Mouse (Mus musculus) neural tube, embryonic 13.5 days (tissue): ENCODE measurements around the gene Txndc2. TPM values are rescaled to one million over a fixed set of nuclear protein-coding genes. Genes with fewer than 3 reads are reported as not detected.
"Not testable (repeated sequence)": the region's sequence is repeated elsewhere in the genome, so short reads cannot be mapped to it uniquely, and the experiment has no call there.

Source experiments
- ATAC-seq: fragments of 200-750 bp; cut with Nextera tagmentation; 2 replicates; pipeline ENCODE4 v1.8.0; 2017; ENCODE audit warnings: low read depth, mild to moderate bottlenecking, moderate TSS enrichment, moderate library complexity
- H3K27ac ChIP-seq: fragments of 300-500 bp; sonication (generic); replicated peaks from 2 replicates; pipeline ENCODE4 v1.5.1; 2015; ENCODE audit warnings: moderate library complexity, mild to moderate bottlenecking, inconsistent platforms
- H3K27me3 ChIP-seq: fragments of 300-500 bp; sonication (generic); 2 replicates; pipeline ENCODE4 v1.6.1; 2015; ENCODE audit warnings: mild to moderate bottlenecking, inconsistent platforms
- H3K36me3 ChIP-seq: fragments of 300-500 bp; sonication (generic); 2 replicates; pipeline ENCODE4 v1.6.1; 2015; ENCODE audit warnings: mild to moderate bottlenecking, inconsistent platforms
- H3K4me1 ChIP-seq: fragments of 300-500 bp; sonication (generic); replicated peaks from 2 replicates; pipeline ENCODE4 v1.6.1; 2015; ENCODE audit warnings: inconsistent platforms
- H3K4me2 ChIP-seq: fragments of 300-500 bp; sonication (generic); 2 replicates; pipeline ENCODE4 v1.6.1; 2015; ENCODE audit warnings: inconsistent platforms, mild to moderate bottlenecking, moderate library complexity
- H3K4me3 ChIP-seq: fragments of 300-500 bp; sonication (generic); 2 replicates; pipeline ENCODE4 v1.5.1; 2015; ENCODE audit warnings: mild to moderate bottlenecking, inconsistent platforms
- H3K9ac ChIP-seq: fragments of 300-500 bp; sonication (generic); 2 replicates; pipeline ENCODE4 v1.6.1; 2015; ENCODE audit warnings: moderate library complexity, mild to moderate bottlenecking, inconsistent platforms
- H3K9me3 ChIP-seq: fragments of 300-500 bp; sonication (generic); 2 replicates; pipeline ENCODE4 v1.6.1; 2016; ENCODE audit warnings: inconsistent platforms
- WGBS: fragments of 180-500 bp; shearing (Covaris S2); methylation state at CpG from one replicate; pipeline ENCODE4 v1.1.7; 2015; 5-methylcytosine and 5-hydroxymethylcytosine counted together
- polyA plus RNA-seq: library from polyadenylated mRNA; unstranded; fragments of >200 nt; fragmentation: Nextera tagmentation; extraction: Ambion mirVana; gene quantifications from 2 replicates; pipeline ENCODE4 v1.2.1, GENCODE M21; 2015

Gene Txndc2
- polyA plus RNA-seq, 1 experiment from 2014 or later, result not detected

- 0 out of 2 replicates have a peak, but pooled peaks cover 2% of the 10 kb centered on the region for H3K4me1 ChIP-seq
- H3K9me3 ChIP-seq, result no peaks in the 10 kb centered on the region
- no peaks in the 10 kb centered on the region for H3K27me3 ChIP-seq
- ATAC-seq, result no peak
- H3K27ac ChIP-seq, result no peak overlapping the region
- no peak overlapping the region for H3K9ac ChIP-seq
- H3K4me3 ChIP-seq, result no peak overlapping the region
- 81% methylated on average over 2 of the region's 2 CpGs for WGBS
- peaks cover 17% of the 10 kb centered on the region for H3K36me3 ChIP-seq
- H3K4me2 ChIP-seq, result no peak overlapping the region
Observed at GRCm38 (mm10) chr17:65649175-65649493, 7.2 kb upstream of the Txndc2 start.

- H3K36me3 ChIP-seq, result peaks cover 17% of the 10 kb centered on the region
- ATAC-seq, result no peak
- H3K9me3 ChIP-seq, result no peaks in the 10 kb centered on the region
- no peak overlapping the region for H3K27ac ChIP-seq
- H3K4me2 ChIP-seq, result no peak overlapping the region
- 87% methylated on average over 9 of the region's 9 CpGs for WGBS
- H3K9ac ChIP-seq, result no peak overlapping the region
- H3K4me1 ChIP-seq, result peaks cover 5% of the 10 kb centered on the region
- no peaks in the 10 kb centered on the region for H3K27me3 ChIP-seq
- no peak overlapping the region for H3K4me3 ChIP-seq
Observed at GRCm38 (mm10) chr17:65648371-65649174, 6.6 kb upstream of the Txndc2 start.

GRCm38 (mm10) chr17:65647961-65648360 lies 6.0 kb upstream of the Txndc2 start:
- Histone ChIP-seq H3K9ac (no peak overlapping the region), H3K4me3 (no peak overlapping the region), H3K27me3 (no peaks in the 10 kb centered on the region), H3K27ac (no peak overlapping the region), H3K36me3 (peaks cover 14% of the 10 kb centered on the region), H3K4me2 (no peak overlapping the region), H3K4me1 (peaks cover 11% of the 10 kb centered on the region), H3K9me3 (no peaks in the 10 kb centered on the region)
- no peak for ATAC-seq
- 57% methylated on average over 5 of the region's 5 CpGs for WGBS

GRCm38 (mm10) chr17:65647226-65647625 lies 5.3 kb upstream of the Txndc2 start:
- 87% methylated on average over 6 of the region's 6 CpGs for WGBS

GRCm38 (mm10) chr17:65643579-65643978 lies 1.6 kb upstream of the Txndc2 start:
- 84% methylated on average over 5 of the region's 5 CpGs for WGBS
- H3K4me1 ChIP-seq, result peaks cover 22% of the 10 kb centered on the region
- peak overlapping the region; percentile 62 for H3K27ac ChIP-seq
- no peak for ATAC-seq
- H3K4me3 ChIP-seq, result no peak overlapping the region
- no peaks in the 10 kb centered on the region for H3K36me3 ChIP-seq
- H3K9me3 ChIP-seq, result no peaks in the 10 kb centered on the region
- 0 out of 2 replicates have a peak overlapping the region, but pooled peaks have one; percentile 1 for H3K9ac ChIP-seq
- H3K27me3 ChIP-seq, result no peaks in the 10 kb centered on the region
- H3K4me2 ChIP-seq, result no peak overlapping the region

More at GRCm38 (mm10) chr17:65647226-65647625, 5.3 kb upstream of the Txndc2 start:
- no peak for ATAC-seq
- H3K36me3 ChIP-seq, result peaks cover 7% of the 10 kb centered on the region
- no peaks in the 10 kb centered on the region for H3K27me3 ChIP-seq
- peaks cover 18% of the 10 kb centered on the region for H3K4me1 ChIP-seq
- H3K9ac ChIP-seq, result no peak overlapping the region
- no peaks in the 10 kb centered on the region for H3K9me3 ChIP-seq
- no peak overlapping the region for H3K27ac ChIP-seq
- H3K4me2 ChIP-seq, result no peak overlapping the region
- no peak overlapping the region for H3K4me3 ChIP-seq

- no peak overlapping the region for H3K4me2 ChIP-seq
- H3K27ac ChIP-seq, result peak overlapping the region; percentile 62
- 38% methylated on average over 10 of the region's 10 CpGs for WGBS
- H3K9ac ChIP-seq, result 0 out of 2 replicates have a peak overlapping the region, but pooled peaks have one; percentile 1
- no peaks in the 10 kb centered on the region for H3K27me3 ChIP-seq
- no peaks in the 10 kb centered on the region for H3K9me3 ChIP-seq
- H3K4me1 ChIP-seq, result peaks cover 22% of the 10 kb centered on the region
- H3K36me3 ChIP-seq, result no peaks in the 10 kb centered on the region
- ATAC-seq, result peak; percentile 54
- no peak overlapping the region for H3K4me3 ChIP-seq
Observed at GRCm38 (mm10) chr17:65643051-65643521, 1.1 kb upstream of the Txndc2 start.

GRCm38 (mm10) chr17:65642578-65642991 lies 617 bp upstream of the Txndc2 start:
- peak overlapping the region; percentile 62; the same call in 1 of the 2 replicates for H3K27ac ChIP-seq
- 24% methylated on average over 5 of the region's 5 CpGs for WGBS
- no peak overlapping the region for H3K4me2 ChIP-seq

GRCm38 (mm10) chr17:65639144-65639543 lies 2.8 kb downstream of the Txndc2 start:
- no peak overlapping the region for H3K9ac ChIP-seq
- H3K27ac ChIP-seq, result no peak overlapping the region
- no peaks in the 10 kb centered on the region for H3K9me3 ChIP-seq
- ATAC-seq, result no peak
- whole genome bisulfite sequencing, result 96% methylated on average over 1 of the region's 1 CpGs
- H3K36me3 ChIP-seq, result no peaks in the 10 kb centered on the region
- no peak overlapping the region for H3K4me3 ChIP-seq
- H3K4me2 ChIP-seq, result no peak overlapping the region
- H3K4me1 ChIP-seq, result peaks cover 33% of the 10 kb centered on the region
- H3K27me3 ChIP-seq, result no peaks in the 10 kb centered on the region

More at GRCm38 (mm10) chr17:65642578-65642991, 617 bp upstream of the Txndc2 start:
- Histone ChIP-seq H3K4me1 (peaks cover 21% of the 10 kb centered on the region), H3K4me3 (no peak overlapping the region), H3K9me3 (no peaks in the 10 kb centered on the region), H3K36me3 (no peaks in the 10 kb centered on the region), H3K27me3 (no peaks in the 10 kb centered on the region), H3K9ac (no peak overlapping the region)
- peak; percentile 52 for ATAC-seq

- no peak overlapping the region for H3K4me3 ChIP-seq
- ATAC-seq, result no peak
- H3K4me1 ChIP-seq, result peaks cover 13% of the 10 kb centered on the region
- no peaks in the 10 kb centered on the region for H3K36me3 ChIP-seq
- 67% methylated on average over 14 of the region's 14 CpGs for WGBS
- no peak overlapping the region for H3K4me2 ChIP-seq
- H3K27me3 ChIP-seq, result no peaks in the 10 kb centered on the region
- no peaks in the 10 kb centered on the region for H3K9me3 ChIP-seq
- 0 out of 2 replicates have a peak overlapping the region, but pooled peaks have one; percentile 13 for H3K9ac ChIP-seq
- H3K27ac ChIP-seq, result no peak overlapping the region
Observed at GRCm38 (mm10) chr17:65635715-65636360, 6.1 kb downstream of the Txndc2 start.

- Histone ChIP-seq H3K27ac (no peak overlapping the region), H3K4me3 (no peak overlapping the region), H3K4me1 (peaks cover 2% of the 10 kb centered on the region; the same call in 1 of the 2 replicates), H3K9me3 (no peaks in the 10 kb centered on the region), H3K36me3 (no peaks in the 10 kb centered on the region), H3K4me2 (no peak overlapping the region), H3K27me3 (no peaks in the 10 kb centered on the region), H3K9ac (no peak overlapping the region)
- no peak for ATAC-seq
- 87% methylated on average over 6 of the region's 6 CpGs for WGBS
Observed at GRCm38 (mm10) chr17:65629943-65630342, 12.0 kb downstream of the Txndc2 start.

- not testable (repeated sequence) for H3K27me3 ChIP-seq, H3K27ac ChIP-seq, H3K9me3 ChIP-seq, H3K4me1 ChIP-seq, H3K36me3 ChIP-seq, H3K4me2 ChIP-seq, ATAC-seq, H3K9ac ChIP-seq, H3K4me3 ChIP-seq
- 82% methylated on average over 13 of the region's 13 CpGs for WGBS
Observed at GRCm38 (mm10) chr17:65628823-65629532, 13.0 kb downstream of the Txndc2 start.

- Histone ChIP-seq H3K27me3 (no peaks in the 10 kb centered on the region), H3K4me2 (no peak overlapping the region), H3K4me3 (no peak overlapping the region), H3K9me3 (no peaks in the 10 kb centered on the region), H3K36me3 (no peaks in the 10 kb centered on the region), H3K4me1 (no peaks in the 10 kb centered on the region), H3K27ac (no peak overlapping the region), H3K9ac (no peak overlapping the region)
- 88% methylated on average over 6 of the region's 6 CpGs for WGBS
- no peak for ATAC-seq
Observed at GRCm38 (mm10) chr17:65626301-65626700, 15.7 kb downstream of the Txndc2 start.
